Mouse (Mus musculus) spleen, adult 2 months (tissue): ENCODE results near the gene Trim25.

Experiments used
- CTCF ChIP-seq: fragments of 200-500 bp; IDR thresholded peaks from 2 replicates; pipeline ENCODE4 v1.5.1; 2011; ENCODE audit warnings: mild to moderate bottlenecking, inconsistent platforms; ENCODE audit not compliant: insufficient read depth, insufficient read length, insufficient replicate concordance; ENCODE audit errors: extremely low read depth
- POLR2A ChIP-seq: fragments of 200-500 bp; IDR thresholded peaks from 2 replicates; pipeline ENCODE4 v1.6.1; 2011; ENCODE audit warnings: low read depth, low read length, inconsistent platforms

DNA sequence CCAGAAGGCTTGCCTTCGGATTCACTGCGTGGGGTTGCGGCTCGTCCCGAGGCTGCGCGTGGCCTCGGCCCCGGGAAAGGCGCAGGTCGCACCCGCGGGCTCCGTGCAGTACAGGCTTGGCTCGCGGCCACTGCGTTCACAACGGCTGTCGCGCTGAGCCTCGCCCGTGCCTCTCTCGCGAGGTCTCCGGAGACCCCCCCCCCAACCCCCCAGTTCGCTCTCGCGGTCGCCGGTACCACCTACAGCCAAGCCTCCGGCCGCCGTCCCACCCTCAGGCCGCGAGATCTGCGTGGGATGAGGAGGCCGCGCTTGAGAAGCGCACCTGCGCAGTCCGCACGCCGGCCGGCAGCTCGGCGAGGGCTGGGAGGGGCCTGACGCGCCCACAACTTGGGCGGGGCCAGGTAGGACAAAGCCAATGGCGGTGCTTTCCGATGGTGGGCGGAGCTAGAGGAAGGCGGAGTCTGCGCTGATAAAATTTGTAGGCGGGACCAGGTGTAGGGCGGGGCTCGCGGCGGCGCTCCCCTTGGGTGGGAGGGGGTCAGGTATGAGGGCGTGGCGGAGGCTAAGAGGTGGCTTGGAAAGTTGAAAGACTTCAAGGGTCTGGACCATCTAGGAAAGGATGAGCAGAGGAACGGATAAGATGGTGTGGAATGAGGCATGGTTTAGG is 61.4 kb downstream of the Trim25 start:
- TF ChIP-seq CTCF, result no peak
- peak; percentile 13; the same call in 1 of the 2 replicates for TF ChIP-seq POLR2A
